ENCODE assay signal across 20 mouse cellular contexts in genomic region chr11:4835436-4835835, GRCm38 (mm10). TPM values are rescaled to one million over a fixed set of nuclear protein-coding genes. Genes with fewer than 3 reads are reported as not detected.
DNase-seq lines count a peak whose midpoint lies in the region; ATAC-seq lines count a peak whose summit lies in the region.
"Had no signal": no experiment of that assay in that cellular context is flagged by ENCODE, and none has a peak within 500 bp of the region (broad histone marks: within the 10 kb centered on the region; RNA-seq: fewer than 3 reads in every experiment).

No protein-coding gene starts in this region.

- H3K9me3 ChIP-seq in hindbrain, embryonic 13.5 days, result no peaks in the 10 kb centered on the region
- no peaks in the 10 kb centered on the region for H3K9me3 ChIP-seq in hindbrain, embryonic 16.5 days (ENCODE audit: control insufficient read depth, low read length)
- H3K9me3 ChIP-seq: embryonic facial prominence, embryonic 13.5 days; forebrain, embryonic 13.5 days had no signal

- no peak for ATAC-seq in hindbrain, embryonic 13.5 days (ENCODE audit: low FRiP score)
- no peak for ATAC-seq in hindbrain, embryonic 16.5 days
- no peak for ATAC-seq in monocyte, adult 5-6 weeks (replicated peaks; ENCODE audit: insufficient number of reproducible peaks, low FRiP score, low TSS enrichment, poor library complexity, severe bottlenecking)
- ATAC-seq: activated CD4-positive, CD25-positive, alpha-beta regulatory T cell, adult 4 months; forebrain, embryonic 13.5 days; forebrain, postnatal 0 days; hindbrain, postnatal 0 days; Patski had no signal

- 90% methylated on average over 6 of the region's 6 CpGs for WGBS in hindbrain, embryonic 13.5 days
- 89% methylated on average over 6 of the region's 6 CpGs for WGBS in hindbrain, embryonic 16.5 days

- no peak overlapping the region for H3K4me2 ChIP-seq in hindbrain, embryonic 13.5 days
- no peak overlapping the region for H3K4me2 ChIP-seq in hindbrain, embryonic 16.5 days (ENCODE audit: low read length)
- H3K4me2 ChIP-seq: embryonic facial prominence, embryonic 13.5 days; forebrain, embryonic 13.5 days; heart, embryonic 11.5 days had no signal

- H3K4me3 ChIP-seq in hindbrain, embryonic 13.5 days, result no peak overlapping the region
- H3K4me3 ChIP-seq in hindbrain, embryonic 16.5 days (ENCODE audit: low read length), result no peak overlapping the region
- H3K4me3 ChIP-seq: embryonic facial prominence, embryonic 13.5 days; forebrain, embryonic 13.5 days; heart, adult 2 months had no signal

- H3K9ac ChIP-seq in hindbrain, embryonic 13.5 days, result 0 out of 2 replicates have a peak overlapping the region, but pooled peaks have one; percentile 3
- H3K9ac ChIP-seq in hindbrain, embryonic 16.5 days (ENCODE audit: low read depth, low read length), result no peak overlapping the region
- H3K9ac ChIP-seq: embryonic facial prominence, embryonic 13.5 days; forebrain, embryonic 13.5 days; forebrain, postnatal 0 days had no signal

- H3K36me3 ChIP-seq in hindbrain, embryonic 13.5 days, result no peaks in the 10 kb centered on the region
- H3K36me3 ChIP-seq in hindbrain, embryonic 16.5 days (ENCODE audit: control insufficient read depth, insufficient read depth, low read length), result no peaks in the 10 kb centered on the region

- H3K4me1 ChIP-seq in hindbrain, embryonic 13.5 days (replicated peaks), result no peaks in the 10 kb centered on the region
- H3K4me1 ChIP-seq in hindbrain, embryonic 16.5 days (ENCODE audit: control insufficient read depth, insufficient read depth, low read depth, low read length), result no peaks in the 10 kb centered on the region

- peak; percentile 33 for DNase-seq in ovary, postnatal 36 days (ENCODE audit: low spot score)
- DNase-seq in ovary, postnatal 10 days (ENCODE audit: low spot score), result no peak
- DNase-seq in adrenal gland, postnatal 14 days, result peak; percentile 78
- no peak for DNase-seq in right cerebral cortex, adult 2 months (ENCODE audit: low spot score in 2 of 2)
- DNase-seq in right cerebral cortex, postnatal 25 days, result no peak
- DNase-seq: cerebellum, adult 9-11 months; cerebellum, postnatal 36 days; forebrain, postnatal 0 days; gastrocnemius, postnatal 14 days; heart, adult 2 months; heart, postnatal 36 days had no signal

- no peaks in the 10 kb centered on the region for H3K27me3 ChIP-seq in hindbrain, embryonic 13.5 days
- H3K27me3 ChIP-seq in hindbrain, embryonic 16.5 days (replicated peaks; ENCODE audit: control insufficient read depth, insufficient read depth, low read length), result no peaks in the 10 kb centered on the region
- H3K27me3 ChIP-seq: embryonic facial prominence, embryonic 13.5 days; forebrain, embryonic 13.5 days; Patski had no signal

- H3K27ac ChIP-seq in hindbrain, embryonic 13.5 days, result no peak overlapping the region
- no peak overlapping the region for H3K27ac ChIP-seq in hindbrain, embryonic 16.5 days (ENCODE audit: low read depth, low read length)
- H3K27ac ChIP-seq: embryonic facial prominence, embryonic 13.5 days; forebrain, embryonic 13.5 days; heart, adult 2 months; hindbrain, postnatal 0 days had no signal

RNA-seq across cellular contexts. Expression of gene Nf2, which starts 13.9 kb away (rescaled TPM):
- polyA plus RNA-seq in hindbrain, embryonic 13.5 days (2015; fragmentation: Nextera tagmentation; extraction: Ambion mirVana), result 64.4 and 67.0 TPM in 2 replicates
- polyA plus RNA-seq in hindbrain, embryonic 16.5 days (2015; fragmentation: Nextera tagmentation; extraction: Ambion mirVana), result 68.1 and 74.8 TPM in 2 replicates
- total RNA-seq in adrenal gland, postnatal 14 days (2021), result 102 and 106 TPM in 2 replicates
- 40.6 to 78.6 TPM (median 70.4 TPM) in 3 replicates for total RNA-seq in monocyte, adult 5-6 weeks (2017)

RNA-seq across cellular contexts. Expression of gene Nipsnap1, which starts 38.3 kb away (rescaled TPM):
- 134 and 142 TPM in 2 replicates for polyA plus RNA-seq in hindbrain, embryonic 13.5 days (2015; fragmentation: Nextera tagmentation; extraction: Ambion mirVana)
- 131 and 134 TPM in 2 replicates for polyA plus RNA-seq in hindbrain, embryonic 16.5 days (2015; fragmentation: Nextera tagmentation; extraction: Ambion mirVana)
- total RNA-seq in adrenal gland, postnatal 14 days (2021), result 23.1 and 41.1 TPM in 2 replicates
- 3.4 to 12.7 TPM (median 4.8 TPM) in 3 replicates for total RNA-seq in monocyte, adult 5-6 weeks (2017)

RNA-seq across cellular contexts. Expression of gene Thoc5, which starts 59.7 kb away (rescaled TPM):
- polyA plus RNA-seq in hindbrain, embryonic 13.5 days (2015; fragmentation: Nextera tagmentation; extraction: Ambion mirVana), result 55.9 and 57.3 TPM in 2 replicates
- polyA plus RNA-seq in hindbrain, embryonic 16.5 days (2015; fragmentation: Nextera tagmentation; extraction: Ambion mirVana), result 45.2 and 49.5 TPM in 2 replicates
- 29.9 and 34.6 TPM in 2 replicates for total RNA-seq in adrenal gland, postnatal 14 days (2021)
- 32.0 to 53.6 TPM (median 48.2 TPM) in 3 replicates for total RNA-seq in monocyte, adult 5-6 weeks (2017)

Comparison
In these comparisons a context has a peak if more than half of its experiments do, and no peak if none do; other contexts are left out.
1. DNase-seq: peak in ovary, postnatal 36 days (single experiment) and adrenal gland, postnatal 14 days (single experiment); none in ovary, postnatal 10 days (single experiment), right cerebral cortex, adult 2 months (0 of 2) and right cerebral cortex, postnatal 25 days (single experiment).